18 mouse cellular contexts compared by ENCODE assay signal in genomic region chrX:59585508-59586186, GRCm38 (mm10). TPM values are rescaled to one million over a fixed set of nuclear protein-coding genes. Genes with fewer than 3 reads are reported as not detected.
A peak's percentile ranks its signal among the peaks of the same experiment; 100 is the strongest.
DNase-seq lines count a peak whose midpoint lies in the region; ATAC-seq lines count a peak whose summit lies in the region.
"Had no signal": no experiment of that assay in that cellular context is flagged by ENCODE, and none has a peak within 500 bp of the region (broad histone marks: within the 10 kb centered on the region; RNA-seq: fewer than 3 reads in every experiment).

No protein-coding gene starts in this region.

- peak overlapping the region; percentile 42 for H3K9ac ChIP-seq in heart, embryonic 14.5 days (ENCODE audit: low read length)
- H3K9ac ChIP-seq in embryonic facial prominence, embryonic 13.5 days, result no peak overlapping the region
- H3K9ac ChIP-seq in midbrain, embryonic 15.5 days, result no peak overlapping the region
- H3K9ac ChIP-seq: embryonic facial prominence, embryonic 12.5 days; hindbrain, embryonic 13.5 days; kidney, embryonic 15.5 days; limb, embryonic 12.5 days; liver, embryonic 15.5 days had no signal

- 52% methylated on average over 11 of the region's 11 CpGs for WGBS in heart, embryonic 14.5 days
- 53% methylated on average over 11 of the region's 11 CpGs for WGBS in embryonic facial prominence, embryonic 13.5 days
- WGBS in midbrain, embryonic 15.5 days, result 83% methylated on average over 11 of the region's 11 CpGs

- peak overlapping the region; percentile 56 for H3K4me2 ChIP-seq in heart, embryonic 14.5 days (ENCODE audit: low read length)
- H3K4me2 ChIP-seq in embryonic facial prominence, embryonic 13.5 days, result peak overlapping the region; percentile 24; the same call in 1 of the 2 replicates
- no peak overlapping the region for H3K4me2 ChIP-seq in midbrain, embryonic 15.5 days
- H3K4me2 ChIP-seq: embryonic facial prominence, embryonic 12.5 days; hindbrain, embryonic 13.5 days; kidney, embryonic 15.5 days; limb, embryonic 12.5 days; liver, embryonic 15.5 days had no signal

- no peaks in the 10 kb centered on the region for H3K36me3 ChIP-seq in heart, embryonic 14.5 days (ENCODE audit: control insufficient read depth, insufficient read depth, low read length)
- no peaks in the 10 kb centered on the region for H3K36me3 ChIP-seq in embryonic facial prominence, embryonic 13.5 days
- no peaks in the 10 kb centered on the region for H3K36me3 ChIP-seq in splenic B cell, adult 2 months (ENCODE audit: control insufficient read depth, insufficient read depth, low read length, poor library complexity, severe bottlenecking)
- no peaks in the 10 kb centered on the region for H3K36me3 ChIP-seq in midbrain, embryonic 15.5 days (replicated peaks)
- H3K36me3 ChIP-seq: embryonic facial prominence, embryonic 12.5 days; hindbrain, embryonic 13.5 days; kidney, embryonic 15.5 days; limb, embryonic 12.5 days; liver, embryonic 15.5 days had no signal

- H3K9me3 ChIP-seq in heart, embryonic 14.5 days (ENCODE audit: control insufficient read depth, low read length), result no peaks in the 10 kb centered on the region
- H3K9me3 ChIP-seq in embryonic facial prominence, embryonic 13.5 days, result no peaks in the 10 kb centered on the region
- H3K9me3 ChIP-seq in midbrain, embryonic 15.5 days, result no peaks in the 10 kb centered on the region
- H3K9me3 ChIP-seq: embryonic facial prominence, embryonic 12.5 days; hindbrain, embryonic 13.5 days; kidney, embryonic 15.5 days; limb, embryonic 12.5 days; liver, embryonic 15.5 days had no signal

- H3K4me1 ChIP-seq in heart, embryonic 14.5 days (ENCODE audit: control insufficient read depth in 2 of 2, insufficient read depth in 2 of 2, low read length in 2 of 2), result peaks cover 3 to 4% of the 10 kb centered on the region in 2 experiments; a peak in 1 of 4 replicates
- no peaks in the 10 kb centered on the region for H3K4me1 ChIP-seq in embryonic facial prominence, embryonic 13.5 days
- no peaks in the 10 kb centered on the region for H3K4me1 ChIP-seq in midbrain, embryonic 15.5 days
- H3K4me1 ChIP-seq: embryonic facial prominence, embryonic 12.5 days; hindbrain, embryonic 13.5 days; kidney, embryonic 15.5 days; limb, embryonic 12.5 days; liver, embryonic 15.5 days had no signal

- H3K27ac ChIP-seq in heart, embryonic 14.5 days (replicated peaks in 1 of 2; ENCODE audit: control insufficient read depth in 1 of 2, insufficient read depth in 1 of 2, low read depth in 2 of 2, low read length in 2 of 2), result peak overlapping the region; percentile 55 to 66; a peak in 3 of 4 replicates
- no peak overlapping the region for H3K27ac ChIP-seq in embryonic facial prominence, embryonic 13.5 days
- no peak overlapping the region for H3K27ac ChIP-seq in midbrain, embryonic 15.5 days
- H3K27ac ChIP-seq: embryonic facial prominence, embryonic 12.5 days; hindbrain, embryonic 13.5 days; kidney, embryonic 15.5 days; limb, embryonic 12.5 days; liver, embryonic 15.5 days had no signal

- H3K4me3 ChIP-seq in heart, embryonic 14.5 days (ENCODE audit: control insufficient read depth in 1 of 2, insufficient read depth in 1 of 2, low read depth in 1 of 2, low read length in 2 of 2), result peak overlapping the region; percentile 22 to 33
- H3K4me3 ChIP-seq in embryonic facial prominence, embryonic 13.5 days, result no peak overlapping the region
- H3K4me3 ChIP-seq in midbrain, embryonic 15.5 days, result no peak overlapping the region
- H3K4me3 ChIP-seq: embryonic facial prominence, embryonic 12.5 days; hindbrain, embryonic 13.5 days; kidney, embryonic 15.5 days; limb, embryonic 12.5 days; liver, embryonic 15.5 days had no signal

- ATAC-seq in heart, embryonic 14.5 days (ENCODE audit: insufficient number of reproducible peaks, insufficient read depth, low FRiP score, low read depth), result no peak
- ATAC-seq in embryonic facial prominence, embryonic 13.5 days (ENCODE audit: insufficient number of reproducible peaks, insufficient read depth, low FRiP score, low TSS enrichment, low read depth), result no peak
- ATAC-seq in midbrain, embryonic 15.5 days (replicated peaks), result no peak
- ATAC-seq: intestine, embryonic 16.5 days; lung, postnatal 0 days had no signal

- DNase-seq in heart, adult 11 months, result no peak
- peak; percentile 3 to 5 for DNase-seq in spleen, postnatal 36 days (ENCODE audit: low spot score in 2 of 2)
- no peak for DNase-seq in spleen, postnatal 4 days (ENCODE audit: low spot score in 2 of 2)
- DNase-seq in splenic B cell, adult 2 months (ENCODE audit: low read depth, low spot score), result peak; percentile 29
- no peak for DNase-seq in right cerebral cortex, adult 18-20 months
- DNase-seq: adrenal gland, postnatal 14 days; cerebellum, adult 2 months; midbrain, embryonic 14.5 days had no signal

- H3K27me3 ChIP-seq in heart, embryonic 14.5 days (ENCODE audit: control insufficient read depth, insufficient read depth, low read length), result no peaks in the 10 kb centered on the region
- no peaks in the 10 kb centered on the region; the same call in 1 of the 2 replicates for H3K27me3 ChIP-seq in embryonic facial prominence, embryonic 13.5 days
- H3K27me3 ChIP-seq in splenic B cell, adult 2 months (ENCODE audit: control insufficient read depth, insufficient read depth, low read length, poor library complexity, severe bottlenecking), result no peaks in the 10 kb centered on the region
- H3K27me3 ChIP-seq in midbrain, embryonic 15.5 days (replicated peaks), result no peaks in the 10 kb centered on the region
- H3K27me3 ChIP-seq: embryonic facial prominence, embryonic 12.5 days; hindbrain, embryonic 13.5 days; limb, embryonic 12.5 days; liver, embryonic 15.5 days had no signal

RNA-seq across cellular contexts. Expression of gene Fgf13, which starts 17.8 kb away (rescaled TPM):
- polyA plus RNA-seq in heart, embryonic 14.5 days (2014; fragmentation: Nextera tagmentation; extraction: Ambion mirVana), result 46.1 and 51.7 TPM in 2 replicates
- 18.7 and 18.8 TPM in 2 replicates for polyA plus RNA-seq in embryonic facial prominence, embryonic 13.5 days (2015; fragmentation: Nextera tagmentation; extraction: Ambion mirVana)
- 151 and 168 TPM in 2 replicates for polyA plus RNA-seq in midbrain, embryonic 15.5 days (2015; fragmentation: Nextera tagmentation; extraction: Ambion mirVana)

Comparison
In these comparisons a context has a peak if more than half of its experiments do, and no peak if none do; other contexts are left out.
1. DNase-seq: peak in spleen, postnatal 36 days (2 of 2) and splenic B cell, adult 2 months (single experiment); none in heart, adult 11 months (single experiment), spleen, postnatal 4 days (0 of 2) and right cerebral cortex, adult 18-20 months (single experiment).
2. H3K27ac ChIP-seq: peak in heart, embryonic 14.5 days (2 of 2); none in embryonic facial prominence, embryonic 13.5 days (single experiment) and midbrain, embryonic 15.5 days (single experiment).
3. H3K4me3 ChIP-seq: peak in heart, embryonic 14.5 days (2 of 2); none in embryonic facial prominence, embryonic 13.5 days (single experiment) and midbrain, embryonic 15.5 days (single experiment).